22 mouse cellular contexts compared by ENCODE assay signal in genomic region chr11:35840806-35841205, GRCm38 (mm10). TPM values are rescaled to one million over a fixed set of nuclear protein-coding genes. Genes with fewer than 3 reads are reported as not detected.
"Had no signal": no experiment of that assay in that cellular context is flagged by ENCODE, and none has a peak within 500 bp of the region (broad histone marks: within the 10 kb centered on the region; RNA-seq: fewer than 3 reads in every experiment).

No protein-coding gene starts in this region.

RNA-seq across cellular contexts. Expression of gene Fbll1, which starts 42.1 kb away (rescaled TPM):
- total RNA-seq: liver, adult 2 months; megakaryocyte progenitor cell, adult 5-6 weeks; megakaryocyte, adult 5-6 weeks; megakaryocyte-erythroid progenitor cell, adult 5-6 weeks; monocyte, adult 5-6 weeks had no signal
- polyA plus RNA-seq: limb, embryonic 10.5 days; limb, embryonic 11.5 days; limb, embryonic 12.5 days; limb, embryonic 13.5 days; liver, adult 2 months; liver, embryonic 11.5 days; liver, embryonic 12.5 days; liver, embryonic 13.5 days; liver, embryonic 14.5 days; liver, embryonic 15.5 days; liver, embryonic 16.5 days; liver, postnatal 0 days; lung, adult 2 months; lung, embryonic 14.5 days; lung, embryonic 16.5 days; lung, postnatal 0 days; macrophage; myocyte had no signal
